Mouse (Mus musculus) neural tube, embryonic 12.5 days (tissue): ENCODE results near the gene Slpi. TPM values are rescaled to one million over a fixed set of nuclear protein-coding genes. Genes with fewer than 3 reads are reported as not detected.

Experiments used
- ATAC-seq: fragments of 200-750 bp; cut with Nextera tagmentation; 2 replicates; pipeline ENCODE4 v1.8.0; 2017; ENCODE audit warnings: low read depth, mild to moderate bottlenecking, moderate TSS enrichment, moderate library complexity; ENCODE audit not compliant: low FRiP score
- H3K27ac ChIP-seq: fragments of 300-500 bp; sonication (generic); 2 replicates; pipeline ENCODE4 v1.5.1; 2016
- H3K27me3 ChIP-seq: fragments of 300-500 bp; sonication (generic); replicated peaks from 2 replicates; pipeline ENCODE4 v1.6.1; 2016; ENCODE audit warnings: mild to moderate bottlenecking
- H3K36me3 ChIP-seq: fragments of 300-500 bp; sonication (generic); 2 replicates; pipeline ENCODE4 v1.6.1; 2016; ENCODE audit warnings: mild to moderate bottlenecking
- H3K4me1 ChIP-seq: fragments of 300-500 bp; sonication (generic); 2 replicates; pipeline ENCODE4 v1.6.1; 2016
- H3K4me2 ChIP-seq: fragments of 300-500 bp; sonication (generic); replicated peaks from 2 replicates; pipeline ENCODE4 v1.6.1; 2016; ENCODE audit warnings: mild to moderate bottlenecking
- H3K4me3 ChIP-seq: fragments of 300-500 bp; sonication (generic); 2 replicates; pipeline ENCODE4 v1.5.1; 2016
- H3K9ac ChIP-seq: fragments of 300-500 bp; sonication (generic); 2 replicates; pipeline ENCODE4 v1.6.1; 2016; ENCODE audit warnings: mild to moderate bottlenecking
- H3K9me3 ChIP-seq: fragments of 300-500 bp; sonication (generic); 2 replicates; pipeline ENCODE4 v1.6.1; 2016; ENCODE audit warnings: mild to moderate bottlenecking
- WGBS: fragments of 180-500 bp; shearing (Covaris S2); methylation state at CpG from one replicate; pipeline ENCODE4 v1.1.7; 2016; 5-methylcytosine and 5-hydroxymethylcytosine counted together
- polyA plus RNA-seq: library from polyadenylated mRNA; unstranded; fragments of >200 nt; fragmentation: Nextera tagmentation; extraction: Ambion mirVana; gene quantifications from 2 replicates; pipeline ENCODE4 v1.2.1, GENCODE M21; 2016

Slpi gene
- polyA plus RNA-seq, 1 experiment from 2014 or later = not detected

- H3K4me3 ChIP-seq = no peak overlapping the region
- no peaks in the 10 kb centered on the region for H3K4me1 ChIP-seq
- ATAC-seq = no peak
- H3K36me3 ChIP-seq = no peaks in the 10 kb centered on the region
- H3K27ac ChIP-seq = no peak overlapping the region
- no peaks in the 10 kb centered on the region for H3K9me3 ChIP-seq
- WGBS = 4% methylated on average over 2 of the region's 2 CpGs
- H3K27me3 ChIP-seq = peaks cover 9% of the 10 kb centered on the region
- H3K4me2 ChIP-seq = no peak overlapping the region
- H3K9ac ChIP-seq = no peak overlapping the region
Measured at GRCm38 (mm10) chr2:164417198-164417597, 28.3 kb upstream of the Slpi start.

- 73% methylated on average over 10 of the region's 10 CpGs for WGBS
- peak overlapping the region; percentile 16; the same call in 1 of the 2 replicates for H3K4me3 ChIP-seq
- ATAC-seq = no peak
Measured at GRCm38 (mm10) chr2:164414581-164414980, 25.7 kb upstream of the Slpi start.

GRCm38 (mm10) chr2:164414167-164414566 is 25.3 kb upstream of the Slpi start:
- Histone ChIP-seq H3K4me2 (peak overlapping the region; percentile 47), H3K27me3 (peaks cover 14% of the 10 kb centered on the region), H3K36me3 (no peaks in the 10 kb centered on the region), H3K27ac (no peak overlapping the region), H3K4me1 (no peaks in the 10 kb centered on the region), H3K9ac (0 out of 2 replicates have a peak overlapping the region, but pooled peaks have one; percentile 33), H3K4me3 (peak overlapping the region; percentile 16; the same call in 1 of the 2 replicates), H3K9me3 (no peaks in the 10 kb centered on the region)
- WGBS = 26% methylated on average over 28 of the region's 28 CpGs
- ATAC-seq = no peak

More at GRCm38 (mm10) chr2:164414581-164414980, 25.7 kb upstream of the Slpi start:
- peaks cover 10% of the 10 kb centered on the region for H3K27me3 ChIP-seq
- H3K4me1 ChIP-seq = no peaks in the 10 kb centered on the region
- H3K36me3 ChIP-seq = no peaks in the 10 kb centered on the region
- H3K27ac ChIP-seq = no peak overlapping the region
- 0 out of 2 replicates have a peak overlapping the region, but pooled peaks have one; percentile 33 for H3K9ac ChIP-seq
- peak overlapping the region; percentile 47 for H3K4me2 ChIP-seq
- H3K9me3 ChIP-seq = no peaks in the 10 kb centered on the region

GRCm38 (mm10) chr2:164407708-164408107 is 18.8 kb upstream of the Slpi start:
- peaks cover 11% of the 10 kb centered on the region; the same call in 1 of the 2 replicates for H3K4me1 ChIP-seq
- no peaks in the 10 kb centered on the region for H3K36me3 ChIP-seq
- H3K4me3 ChIP-seq = no peak overlapping the region
- 2% methylated on average over 22 of the region's 22 CpGs for WGBS
- H3K27me3 ChIP-seq = peaks cover 69% of the 10 kb centered on the region
- no peak overlapping the region for H3K9ac ChIP-seq
- no peak overlapping the region for H3K4me2 ChIP-seq
- no peak overlapping the region for H3K27ac ChIP-seq
- no peak for ATAC-seq
- no peaks in the 10 kb centered on the region for H3K9me3 ChIP-seq

- no peaks in the 10 kb centered on the region for H3K36me3 ChIP-seq
- H3K9me3 ChIP-seq = no peaks in the 10 kb centered on the region
- ATAC-seq = no peak
- peaks cover 11% of the 10 kb centered on the region; the same call in 1 of the 2 replicates for H3K4me1 ChIP-seq
- no peak overlapping the region for H3K4me3 ChIP-seq
- H3K27me3 ChIP-seq = peaks cover 90% of the 10 kb centered on the region
- H3K9ac ChIP-seq = no peak overlapping the region
- WGBS = 38% methylated on average over 5 of the region's 5 CpGs
- no peak overlapping the region for H3K27ac ChIP-seq
- no peak overlapping the region for H3K4me2 ChIP-seq
Measured at GRCm38 (mm10) chr2:164405519-164405918, 16.6 kb upstream of the Slpi start.

- Histone ChIP-seq H3K9me3 (no peaks in the 10 kb centered on the region), H3K4me3 (peak within 1 kb of the TSS; percentile 27), H3K9ac (0 out of 2 replicates have a peak within 1 kb of the TSS, but pooled peaks have one; percentile 33), H3K4me1 (peaks cover 11% of the 10 kb centered on the region; the same call in 1 of the 2 replicates), H3K27me3 (peaks cover 94% of the 10 kb centered on the region), H3K27ac (no peak within 1 kb of the TSS), H3K4me2 (peak within 1 kb of the TSS; percentile 58), H3K36me3 (no peaks in the 10 kb centered on the region)
- ATAC-seq = no peak
- WGBS = 10% methylated on average over 9 of the region's 9 CpGs
Measured at GRCm38 (mm10) chr2:164405060-164405459, 16.2 kb upstream of the Slpi start, which contains the start of gene Matn4. TSS of gene Matn4 (minus strand) at chr2:164405160.

- no peak overlapping the region for H3K27ac ChIP-seq
- peaks cover 98% of the 10 kb centered on the region for H3K27me3 ChIP-seq
- H3K9me3 ChIP-seq = no peaks in the 10 kb centered on the region
- no peak for ATAC-seq
- peaks cover 11% of the 10 kb centered on the region; the same call in 1 of the 2 replicates for H3K4me1 ChIP-seq
- H3K4me3 ChIP-seq = peak overlapping the region; percentile 27
- peak overlapping the region; percentile 58 for H3K4me2 ChIP-seq
- under 1% methylated on average over 44 of the region's 49 CpGs for WGBS
- H3K36me3 ChIP-seq = no peaks in the 10 kb centered on the region
- 0 out of 2 replicates have a peak overlapping the region, but pooled peaks have one; percentile 33 for H3K9ac ChIP-seq
Measured at GRCm38 (mm10) chr2:164404082-164404990, 15.4 kb upstream of the Slpi start.

GRCm38 (mm10) chr2:164403396-164404081 is 14.6 kb upstream of the Slpi start:
- Histone ChIP-seq H3K27ac (no peak overlapping the region), H3K4me1 (peaks cover 11% of the 10 kb centered on the region; the same call in 1 of the 2 replicates), H3K4me3 (no peak overlapping the region), H3K36me3 (no peaks in the 10 kb centered on the region), H3K4me2 (peak overlapping the region; percentile 58), H3K27me3 (peaks cover 96% of the 10 kb centered on the region), H3K9ac (no peak overlapping the region), H3K9me3 (no peaks in the 10 kb centered on the region)
- no peak for ATAC-seq
- 12% methylated on average over 14 of the region's 14 CpGs for WGBS

- no peak within 1 kb of the TSS for H3K27ac ChIP-seq
- WGBS = 3% methylated on average over 17 of the region's 17 CpGs
- H3K4me3 ChIP-seq = no peak within 1 kb of the TSS
- H3K4me2 ChIP-seq = peak within 1 kb of the TSS; percentile 58
- H3K27me3 ChIP-seq = peaks cover 90% of the 10 kb centered on the region
- H3K9me3 ChIP-seq = peaks cover 3% of the 10 kb centered on the region; the same call in 1 of the 2 replicates
- no peak within 1 kb of the TSS for H3K9ac ChIP-seq
- no peak for ATAC-seq
- H3K4me1 ChIP-seq = peaks cover 11% of the 10 kb centered on the region; the same call in 1 of the 2 replicates
- no peaks in the 10 kb centered on the region for H3K36me3 ChIP-seq
Measured at GRCm38 (mm10) chr2:164402906-164403305, 14.0 kb upstream of the Slpi start, which contains the start of gene Rbpjl. TSS of gene Rbpjl (plus strand) at chr2:164403141.

- peaks cover 37% of the 10 kb centered on the region for H3K27me3 ChIP-seq
- peaks cover 12% of the 10 kb centered on the region for H3K9me3 ChIP-seq
- H3K36me3 ChIP-seq = no peaks in the 10 kb centered on the region
- no peak overlapping the region for H3K4me3 ChIP-seq
- no peak for ATAC-seq
- H3K9ac ChIP-seq = no peak overlapping the region
- no peak overlapping the region for H3K27ac ChIP-seq
- no peaks in the 10 kb centered on the region; the same call in 1 of the 2 replicates for H3K4me1 ChIP-seq
- no peak overlapping the region for H3K4me2 ChIP-seq
- WGBS = 77% methylated on average over 12 of the region's 12 CpGs
Measured at GRCm38 (mm10) chr2:164396911-164397310, 8.0 kb upstream of the Slpi start.

GRCm38 (mm10) chr2:164396076-164396475 is 7.2 kb upstream of the Slpi start:
- 90% methylated on average over 7 of the region's 7 CpGs for WGBS
- Histone ChIP-seq H3K4me2 (no peak overlapping the region), H3K4me1 (no peaks in the 10 kb centered on the region; the same call in 1 of the 2 replicates), H3K9ac (no peak overlapping the region), H3K4me3 (no peak overlapping the region), H3K36me3 (no peaks in the 10 kb centered on the region), H3K9me3 (peaks cover 12% of the 10 kb centered on the region), H3K27me3 (peaks cover 28% of the 10 kb centered on the region), H3K27ac (no peak overlapping the region)
- ATAC-seq = no peak

- H3K27ac ChIP-seq = no peak overlapping the region
- H3K4me2 ChIP-seq = no peak overlapping the region
- H3K4me3 ChIP-seq = no peak overlapping the region
- peaks cover 5% of the 10 kb centered on the region for H3K4me1 ChIP-seq
- H3K9me3 ChIP-seq = peaks cover 12% of the 10 kb centered on the region
- WGBS = 85% methylated on average over 29 of the region's 29 CpGs
- ATAC-seq = no peak
- no peak overlapping the region for H3K9ac ChIP-seq
- H3K36me3 ChIP-seq = no peaks in the 10 kb centered on the region
- peaks cover 9% of the 10 kb centered on the region for H3K27me3 ChIP-seq
Measured at GRCm38 (mm10) chr2:164393126-164393525, 4.2 kb upstream of the Slpi start.
